Mouse (Mus musculus) ovary, postnatal 10 days (tissue): ENCODE data around the gene Clybl.

Experiments
- DNase-seq: peaks from one replicate; pipeline ENCODE4 v3.0.0; 2022; ENCODE audit warnings: low spot score

The Clybl gene

GRCm38 (mm10) chr14:122181078-122181814, at the start of gene Clybl:
Gene Clybl (plus strand): TSS chr14:122181704.
- DNase-seq, result peak; percentile 89

GRCm38 (mm10) chr14:122136368-122136928, 45.1 kb upstream of the Clybl start:
- no peak for DNase-seq

- no peak for DNase-seq
These were observed 44.3 kb upstream of the Clybl start for GRCm38 (mm10) chr14:122137234-122137633.

- no peak for DNase-seq
These were observed 41.4 kb upstream of the Clybl start for GRCm38 (mm10) chr14:122140126-122140525.

DNA sequence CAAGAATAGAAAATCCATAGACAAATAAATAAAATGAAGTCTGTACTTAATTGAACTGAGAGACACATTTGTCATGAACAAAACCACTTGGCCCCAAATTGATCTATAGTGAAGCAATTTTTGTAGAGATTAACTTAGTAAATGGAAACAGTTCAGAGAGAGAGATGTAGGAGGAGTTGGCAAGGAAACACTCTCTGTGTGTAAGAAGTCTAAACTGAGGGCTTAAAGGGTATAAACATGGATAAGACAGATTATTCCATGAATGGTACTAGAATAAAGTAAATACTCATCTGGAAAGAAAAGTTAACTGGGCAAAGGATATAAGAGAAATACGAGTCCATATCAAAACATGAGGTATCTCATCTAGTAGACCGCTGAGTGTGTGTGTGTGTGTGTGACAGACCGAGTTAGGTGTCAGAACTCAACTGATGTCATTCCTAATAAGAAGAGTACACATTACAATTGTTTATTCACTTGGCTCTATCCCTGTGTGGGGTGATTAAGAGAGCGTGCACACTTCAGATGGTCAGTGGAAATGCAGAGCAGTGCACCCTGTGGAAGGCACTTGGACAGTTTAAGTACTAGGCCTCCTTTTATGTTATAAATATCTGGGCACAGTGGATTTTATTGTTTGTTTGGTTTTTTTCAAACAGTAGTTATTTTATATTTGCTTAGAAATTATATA, 37.8 kb upstream of the Clybl start:
- DNase-seq, result no peak

- DNase-seq, result no peak
These were observed 36.1 kb upstream of the Clybl start for GRCm38 (mm10) chr14:122145374-122145773.

GRCm38 (mm10) chr14:122150616-122151015, 30.9 kb upstream of the Clybl start:
- DNase-seq, result no peak

DNA sequence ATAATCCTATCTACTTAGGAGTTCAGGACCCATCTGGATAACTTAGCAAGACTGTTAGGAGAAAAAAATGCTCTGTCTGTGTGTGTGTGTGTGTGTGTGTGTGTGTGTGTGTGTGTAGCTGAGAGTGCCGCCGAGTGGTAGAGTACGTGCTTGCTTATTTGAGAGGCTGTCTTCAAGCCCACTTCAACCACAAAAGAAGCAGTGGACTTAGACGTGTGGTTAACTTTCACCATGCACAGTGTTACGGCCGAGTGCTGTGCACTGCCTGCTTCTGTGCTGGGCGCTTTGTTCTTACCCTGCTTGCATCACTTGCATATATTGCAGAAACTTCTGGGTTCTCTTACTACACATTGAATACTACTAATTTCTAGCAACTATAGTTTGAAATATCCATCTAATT, 23.8 kb upstream of the Clybl start:
- DNase-seq, result no peak

- DNase-seq, result no peak
These were observed 20.6 kb upstream of the Clybl start for GRCm38 (mm10) chr14:122160916-122161315.

GRCm38 (mm10) chr14:122168912-122169311, 12.6 kb upstream of the Clybl start:
- no peak for DNase-seq

GRCm38 (mm10) chr14:122170202-122170781, 11.2 kb upstream of the Clybl start:
- no peak for DNase-seq

DNA sequence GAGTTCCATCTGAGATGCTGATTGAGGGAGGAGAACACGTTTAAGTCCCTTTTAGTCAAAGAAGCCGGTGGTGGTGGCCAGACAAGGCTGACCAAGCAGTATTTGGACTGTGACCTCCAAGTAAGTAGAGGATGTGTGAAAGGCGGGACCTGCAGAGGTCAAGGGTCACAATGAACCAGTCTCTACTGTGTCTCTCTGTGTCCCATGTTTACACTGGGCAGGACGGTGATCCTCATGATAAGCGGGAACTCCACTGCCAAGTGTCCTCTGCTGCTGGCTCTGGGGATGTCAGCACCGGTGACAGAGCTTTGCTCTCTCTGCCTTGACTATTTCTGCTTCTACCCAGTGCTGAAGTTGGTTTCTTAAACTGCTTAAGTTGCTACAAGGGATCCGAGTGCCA, 10.5 kb upstream of the Clybl start:
- DNase-seq, result no peak

GRCm38 (mm10) chr14:122176263-122176798, 5.2 kb upstream of the Clybl start:
- no peak for DNase-seq

DNA sequence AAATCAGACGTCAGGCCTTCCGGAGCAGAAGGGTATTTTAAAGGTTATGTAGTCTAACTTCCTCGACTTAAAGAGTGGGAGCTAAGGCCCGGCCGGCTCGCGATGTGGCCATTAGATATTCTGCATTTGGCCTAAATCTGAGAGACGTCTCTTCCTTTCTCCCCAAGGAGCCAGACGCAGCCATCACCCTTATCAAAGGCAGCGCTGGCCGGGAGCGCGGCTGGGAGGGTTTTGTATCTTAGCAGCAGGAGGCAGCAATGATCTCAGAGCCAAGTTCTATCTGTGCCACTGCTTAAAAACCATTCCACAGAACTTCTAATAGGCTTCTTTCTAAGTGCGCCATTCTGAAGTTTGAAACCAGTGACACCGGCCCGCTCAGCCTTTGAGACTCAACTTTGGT, 2.2 kb upstream of the Clybl start:
- DNase-seq, result no peak

DNA sequence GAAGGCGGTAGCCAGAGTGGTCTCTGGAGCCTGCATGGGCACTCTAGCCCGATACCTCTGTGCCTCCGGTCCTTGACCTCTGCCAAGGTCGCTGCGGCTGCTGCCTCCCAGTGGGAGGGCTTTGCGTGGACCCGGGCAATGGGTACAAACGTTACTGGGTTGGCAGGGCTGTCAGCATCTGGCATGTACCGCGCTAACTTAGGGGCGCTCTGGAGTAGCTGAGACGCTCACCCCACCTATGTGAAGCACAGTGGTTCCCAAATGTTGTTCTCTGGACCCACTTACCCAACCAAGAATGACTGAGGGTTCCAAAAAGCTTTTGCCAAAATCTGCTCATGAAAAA, 282 bp downstream of the Clybl start:
- DNase-seq, result no peak

DNA sequence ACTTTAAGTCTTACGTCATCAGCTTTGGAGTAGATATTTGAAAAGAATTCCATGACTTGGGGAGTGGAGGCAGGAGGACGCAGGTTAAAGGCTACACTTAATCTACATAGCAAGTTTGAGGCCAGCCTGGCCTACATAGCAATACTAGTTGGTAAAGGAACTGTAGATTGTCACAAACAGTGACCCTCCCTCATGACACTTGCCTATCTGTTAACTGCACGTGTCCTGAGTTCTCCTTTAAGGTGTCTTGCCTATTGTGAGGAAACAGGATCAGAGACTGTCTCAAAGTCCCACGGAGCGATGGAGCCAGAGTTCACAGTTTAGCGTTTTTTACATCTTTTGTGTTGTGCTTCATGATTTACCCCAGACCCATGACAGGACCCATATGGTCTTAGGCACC, 716 bp downstream of the Clybl start:
- no peak for DNase-seq

DNA sequence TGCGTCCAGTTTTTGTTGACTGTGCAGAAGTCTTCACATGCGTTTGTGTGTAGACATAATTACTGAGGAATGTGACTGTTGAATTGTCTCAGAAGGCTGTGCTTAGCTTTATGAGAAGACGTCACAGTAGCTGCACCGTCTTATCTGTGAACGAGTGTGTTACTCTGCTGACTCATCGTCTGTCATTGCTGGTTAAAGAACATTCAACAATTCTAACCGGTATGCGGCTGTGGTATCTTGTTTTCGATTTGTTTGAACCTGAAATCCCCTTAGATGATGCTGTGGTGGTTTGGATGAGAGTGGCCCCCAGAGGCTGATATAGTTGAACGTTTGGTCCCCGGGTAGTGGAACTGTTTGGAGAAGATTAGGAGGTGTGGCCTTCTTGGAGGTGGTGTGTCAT, 2.5 kb downstream of the Clybl start:
- no peak for DNase-seq

- DNase-seq, result no peak
These were observed 6.7 kb downstream of the Clybl start for GRCm38 (mm10) chr14:122188250-122188649.

- DNase-seq, result no peak
These were observed 8.4 kb downstream of the Clybl start for GRCm38 (mm10) chr14:122189901-122190300.

DNA sequence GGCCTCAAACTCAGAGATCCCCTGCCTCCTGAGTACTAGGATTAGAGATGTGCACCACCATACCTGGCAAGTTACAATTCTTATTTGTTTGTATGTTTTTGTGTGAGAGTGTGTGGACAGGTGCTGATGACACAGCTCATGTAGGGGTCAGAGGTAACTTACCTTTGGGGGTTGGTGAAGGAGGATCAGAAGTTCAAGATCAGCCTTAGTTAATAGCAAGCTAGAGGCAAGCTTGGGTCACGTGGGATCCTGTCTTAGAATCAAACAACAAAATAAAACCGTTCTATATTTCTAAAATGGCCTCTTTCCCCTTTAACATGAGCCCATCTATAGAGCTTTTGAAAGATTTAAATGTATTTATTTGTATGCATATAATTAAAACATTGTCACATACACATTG, 9.0 kb downstream of the Clybl start:
- no peak for DNase-seq

GRCm38 (mm10) chr14:122190941-122191510, 9.5 kb downstream of the Clybl start:
- DNase-seq, result peak; percentile 21

GRCm38 (mm10) chr14:122194630-122195029, 13.1 kb downstream of the Clybl start:
- no peak for DNase-seq

DNA sequence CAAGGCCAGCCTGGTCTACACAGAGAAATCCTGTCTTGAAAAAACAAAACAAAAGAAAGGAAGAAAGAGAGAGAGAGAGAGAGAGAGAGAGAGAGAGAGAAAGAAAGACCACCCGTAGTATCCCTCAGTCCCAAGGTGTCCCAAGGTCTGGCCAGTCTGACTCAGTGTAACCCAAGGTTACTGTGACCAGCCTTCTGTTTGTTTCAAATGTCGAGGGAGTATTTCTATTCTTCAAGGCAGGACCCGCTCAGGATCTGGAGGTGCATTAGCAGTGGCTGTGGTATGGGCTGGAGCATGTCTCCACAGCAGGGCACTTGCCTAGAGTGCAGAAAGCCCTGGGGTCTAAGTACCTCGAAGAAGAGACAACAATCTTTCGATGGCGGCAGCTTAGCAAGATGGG, 15.3 kb downstream of the Clybl start:
- no peak for DNase-seq
